In genomic region chr3:51306621-51307020, GRCm38 (mm10) we compare ENCODE assay signal across 31 mouse cellular contexts.
"Had no signal": no experiment of that assay in that cellular context is flagged by ENCODE, and none has a peak within 500 bp of the region (broad histone marks: within the 10 kb centered on the region; RNA-seq: fewer than 3 reads in every experiment).

No protein-coding gene starts in this region.

- H3K27ac ChIP-seq: limb, embryonic 10.5 days; limb, embryonic 12.5 days; limb, embryonic 13.5 days; limb, embryonic 15.5 days; liver, embryonic 12.5 days; liver, embryonic 13.5 days; liver, embryonic 14.5 days; liver, embryonic 15.5 days; lung, embryonic 15.5 days; macrophage; midbrain, embryonic 10.5 days; midbrain, embryonic 12.5 days; midbrain, embryonic 13.5 days; midbrain, embryonic 15.5 days had no signal

- H3K4me3 ChIP-seq: limb, embryonic 10.5 days; limb, embryonic 12.5 days; limb, embryonic 13.5 days; limb, embryonic 15.5 days; liver, embryonic 12.5 days; liver, embryonic 13.5 days; liver, embryonic 15.5 days; lung, embryonic 15.5 days; megakaryocyte, embryonic 14.5 days; midbrain, embryonic 10.5 days; midbrain, embryonic 12.5 days; midbrain, embryonic 13.5 days; midbrain, embryonic 15.5 days; myocyte had no signal

- H3K27me3 ChIP-seq: limb, embryonic 12.5 days; limb, embryonic 13.5 days; limb, embryonic 15.5 days; liver, embryonic 12.5 days; liver, embryonic 13.5 days; liver, embryonic 15.5 days; lung, embryonic 15.5 days; megakaryocyte, embryonic 14.5 days; midbrain, embryonic 12.5 days; midbrain, embryonic 13.5 days; midbrain, embryonic 15.5 days had no signal

- DNase-seq: left cerebral cortex, postnatal 4 days; liver; liver, embryonic 13.5 days; liver, postnatal 0 days; lung, adult 18-20 months; lung, adult 2 months; lung, embryonic 14.5 days; lung, postnatal 10 days; lung, postnatal 14 days; lung, postnatal 36 days; lung, postnatal 4 days; midbrain, embryonic 14.5 days had no signal

- H3K36me3 ChIP-seq: midbrain, embryonic 15.5 days had no signal

- ATAC-seq: liver, embryonic 12.5 days; liver, postnatal 0 days; lung, postnatal 0 days; midbrain, embryonic 13.5 days; midbrain, embryonic 15.5 days; midbrain, embryonic 16.5 days had no signal

- H3K9me3 ChIP-seq: limb, embryonic 10.5 days; limb, embryonic 12.5 days; limb, embryonic 13.5 days; limb, embryonic 15.5 days; liver, embryonic 12.5 days; liver, embryonic 13.5 days; liver, embryonic 15.5 days; lung, embryonic 15.5 days; megakaryocyte, embryonic 14.5 days; midbrain, embryonic 12.5 days; midbrain, embryonic 13.5 days; midbrain, embryonic 15.5 days had no signal

- H3K4me1 ChIP-seq: liver, embryonic 15.5 days; midbrain, embryonic 12.5 days had no signal

- H3K4me2 ChIP-seq: limb, embryonic 12.5 days; limb, embryonic 13.5 days; limb, embryonic 15.5 days; liver, embryonic 11.5 days; liver, embryonic 12.5 days; liver, embryonic 13.5 days; liver, embryonic 15.5 days; lung, embryonic 14.5 days; lung, embryonic 15.5 days; midbrain, embryonic 11.5 days; midbrain, embryonic 12.5 days; midbrain, embryonic 13.5 days; midbrain, embryonic 15.5 days had no signal

- H3K9ac ChIP-seq: limb, embryonic 12.5 days; limb, embryonic 13.5 days; limb, embryonic 15.5 days; liver, embryonic 12.5 days; liver, embryonic 13.5 days; liver, embryonic 14.5 days; liver, embryonic 15.5 days; liver, postnatal 0 days; lung, embryonic 14.5 days; lung, embryonic 15.5 days; midbrain, embryonic 12.5 days; midbrain, embryonic 13.5 days; midbrain, embryonic 15.5 days had no signal
